Mouse (Mus musculus) gastrocnemius, adult 18-20 months (tissue): ENCODE results near the gene Taf1b. TPM values are rescaled to one million over a fixed set of nuclear protein-coding genes. Genes with fewer than 3 reads are reported as not detected.
"Not testable (repeated sequence)": the region's sequence is repeated elsewhere in the genome, so short reads cannot be mapped to it uniquely, and the experiment has no call there.

Experiments
- DNase-seq: peaks from one replicate; pipeline ENCODE4 v3.0.0; 2021; ENCODE audit warnings: low spot score
- long read RNA-seq, 2 experiments: library from polyadenylated mRNA; stranded (forward); transcript quantifications; one replicate each; pipeline ENCODE4 v2.0.0; 2021
- total RNA-seq, 2 experiments: library from RNA; stranded (reverse); gene quantifications; 2 replicates each; pipeline ENCODE4 v1.2.3; 2021

The Taf1b gene
- total RNA-seq: 1 to 10 TPM; 5.8 to 7.2 TPM
- long read RNA-seq, experiment 1, transcript Taf1b-201 (15 exons, 2,209 nt): major isoform, 9 of 11 reads
- long read RNA-seq, experiment 1, partial matches to known transcripts: 1 of 11 reads
- long read RNA-seq, experiment 1, other reads (novel, unspliced or antisense): 1 of 11 reads
- long read RNA-seq, experiment 2, transcript Taf1b-201 (15 exons, 2,209 nt): major isoform, 6 of 9 reads
- long read RNA-seq, experiment 2, partial matches to known transcripts: 0 of 9 reads
- long read RNA-seq, experiment 2, other reads (novel, unspliced or antisense): 1 of 9 reads

GRCm38 (mm10) chr12:24498150-24498840, at the start of gene Taf1b:
Gene Taf1b, plus strand, starts transcription at chr12:24498359.
- peak; percentile 78 for DNase-seq

- no peak for DNase-seq
Measured at GRCm38 (mm10) chr12:24460406-24460805, 37.8 kb upstream of the Taf1b start.

GRCm38 (mm10) chr12:24462121-24462520, 36.0 kb upstream of the Taf1b start:
- not testable (repeated sequence) for DNase-seq

- DNase-seq: not testable (repeated sequence)
Measured at GRCm38 (mm10) chr12:24463490-24463889, 34.7 kb upstream of the Taf1b start.

GRCm38 (mm10) chr12:24468966-24469365, 29.2 kb upstream of the Taf1b start:
- DNase-seq: no peak

- peak; percentile 59 for DNase-seq
Measured at GRCm38 (mm10) chr12:24470943-24471342, 27.2 kb upstream of the Taf1b start.

- DNase-seq: no peak
Measured at GRCm38 (mm10) chr12:24473221-24473620, 24.9 kb upstream of the Taf1b start.

GRCm38 (mm10) chr12:24484930-24485329, 13.2 kb upstream of the Taf1b start:
- DNase-seq: no peak

- no peak for DNase-seq
Measured at GRCm38 (mm10) chr12:24486882-24487281, 11.3 kb upstream of the Taf1b start.

GRCm38 (mm10) chr12:24492507-24492906, 5.7 kb upstream of the Taf1b start:
- DNase-seq: not testable (repeated sequence)

- no peak for DNase-seq
Measured at GRCm38 (mm10) chr12:24493011-24493410, 5.1 kb upstream of the Taf1b start.

GRCm38 (mm10) chr12:24493412-24493811, 4.7 kb upstream of the Taf1b start:
- no peak for DNase-seq

GRCm38 (mm10) chr12:24494791-24495190, 3.4 kb upstream of the Taf1b start:
- not testable (repeated sequence) for DNase-seq

GRCm38 (mm10) chr12:24498841-24499485, 804 bp downstream of the Taf1b start:
- DNase-seq: not testable (repeated sequence)

- DNase-seq: no peak
Measured at GRCm38 (mm10) chr12:24517118-24517517, 19.0 kb downstream of the Taf1b start.

- DNase-seq: no peak
Measured at GRCm38 (mm10) chr12:24521076-24521475, 22.9 kb downstream of the Taf1b start.

- DNase-seq: not testable (repeated sequence)
Measured at GRCm38 (mm10) chr12:24525065-24525464, 26.9 kb downstream of the Taf1b start.

- no peak for DNase-seq
Measured at GRCm38 (mm10) chr12:24536390-24536789, 38.2 kb downstream of the Taf1b start.

GRCm38 (mm10) chr12:24537201-24537600, 39.0 kb downstream of the Taf1b start:
- DNase-seq: no peak

- no peak for DNase-seq
Measured at GRCm38 (mm10) chr12:24537965-24538364, 39.8 kb downstream of the Taf1b start.

GRCm38 (mm10) chr12:24541426-24542154, 43.4 kb downstream of the Taf1b start:
- DNase-seq: no peak

GRCm38 (mm10) chr12:24547686-24548085, 49.5 kb downstream of the Taf1b start:
- DNase-seq: no peak
